Comparison of ENCODE assay signal across 29 mouse cellular contexts in the genomic region with DNA sequence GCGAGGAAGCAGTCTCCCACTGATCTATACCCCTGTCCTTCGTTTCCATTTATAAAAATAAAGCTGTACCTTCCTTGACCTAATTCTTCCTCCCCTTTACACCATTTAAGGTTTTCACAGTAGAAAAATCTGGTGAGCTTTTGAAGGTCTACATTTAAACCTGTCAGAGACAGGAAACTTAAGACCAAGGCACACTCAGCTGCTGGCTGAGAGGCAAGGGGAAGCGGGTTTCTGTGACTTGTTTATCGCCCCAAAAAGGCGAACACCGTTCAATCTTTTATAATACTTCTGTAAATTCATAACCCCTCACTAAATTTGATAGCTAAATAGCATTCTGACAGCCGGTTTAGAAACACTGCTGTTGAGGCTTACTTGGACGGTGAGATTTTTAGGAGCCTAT.
"Had no signal": no experiment of that assay in that cellular context is flagged by ENCODE, and none has a peak within 500 bp of the region (broad histone marks: within the 10 kb centered on the region; RNA-seq: fewer than 3 reads in every experiment).

No protein-coding gene starts in this region.

- H3K27me3 ChIP-seq: limb, embryonic 12.5 days; limb, embryonic 15.5 days; liver, embryonic 12.5 days; liver, embryonic 13.5 days; liver, embryonic 15.5 days; lung, embryonic 15.5 days; megakaryocyte, embryonic 14.5 days had no signal

- DNase-seq: left cerebral cortex, postnatal 4 days; liver; liver, embryonic 13.5 days; liver, postnatal 0 days; lung, adult 18-20 months; lung, adult 2 months; lung, embryonic 14.5 days; lung, postnatal 10 days; lung, postnatal 14 days; lung, postnatal 36 days; lung, postnatal 4 days had no signal

- H3K36me3 ChIP-seq: limb, embryonic 10.5 days; limb, embryonic 12.5 days; limb, embryonic 13.5 days; limb, embryonic 15.5 days; liver, embryonic 12.5 days; liver, embryonic 13.5 days; liver, embryonic 15.5 days; lung, embryonic 15.5 days; midbrain, embryonic 10.5 days; midbrain, embryonic 12.5 days; midbrain, embryonic 13.5 days had no signal

- H3K4me1 ChIP-seq: limb, embryonic 10.5 days; liver, embryonic 12.5 days; liver, embryonic 13.5 days; liver, embryonic 15.5 days; lung, embryonic 15.5 days; megakaryocyte, embryonic 14.5 days; midbrain, embryonic 10.5 days; midbrain, embryonic 12.5 days had no signal

- ATAC-seq: liver, embryonic 12.5 days; liver, postnatal 0 days; lung, postnatal 0 days; midbrain, embryonic 16.5 days had no signal

- H3K9me3 ChIP-seq: limb, embryonic 10.5 days; limb, embryonic 13.5 days; limb, embryonic 15.5 days; liver, embryonic 12.5 days; liver, embryonic 13.5 days; liver, embryonic 15.5 days; lung, embryonic 15.5 days; megakaryocyte, embryonic 14.5 days; midbrain, embryonic 10.5 days had no signal

- H3K4me2 ChIP-seq: limb, embryonic 12.5 days; limb, embryonic 15.5 days; liver, embryonic 11.5 days; liver, embryonic 12.5 days; liver, embryonic 13.5 days; liver, embryonic 15.5 days; lung, embryonic 14.5 days; lung, embryonic 15.5 days; midbrain, embryonic 12.5 days; midbrain, embryonic 13.5 days had no signal

- H3K4me3 ChIP-seq: left cerebral cortex, adult 2 months; limb, embryonic 10.5 days; limb, embryonic 12.5 days; limb, embryonic 13.5 days; limb, embryonic 15.5 days; liver, embryonic 12.5 days; liver, embryonic 13.5 days; liver, embryonic 15.5 days; lung, embryonic 15.5 days; megakaryocyte, embryonic 14.5 days; midbrain, embryonic 10.5 days; midbrain, embryonic 12.5 days; midbrain, embryonic 13.5 days; myocyte had no signal

- H3K27ac ChIP-seq: left cerebral cortex, adult 2 months; limb, embryonic 10.5 days; limb, embryonic 12.5 days; limb, embryonic 13.5 days; limb, embryonic 15.5 days; liver, embryonic 12.5 days; liver, embryonic 13.5 days; liver, embryonic 14.5 days; liver, embryonic 15.5 days; lung, embryonic 15.5 days; macrophage; midbrain, embryonic 10.5 days; midbrain, embryonic 12.5 days; midbrain, embryonic 13.5 days had no signal

- H3K9ac ChIP-seq: limb, embryonic 12.5 days; limb, embryonic 13.5 days; limb, embryonic 15.5 days; liver, embryonic 12.5 days; liver, embryonic 13.5 days; liver, embryonic 14.5 days; liver, embryonic 15.5 days; liver, postnatal 0 days; lung, embryonic 14.5 days; lung, embryonic 15.5 days; midbrain, embryonic 12.5 days; midbrain, embryonic 13.5 days had no signal
